Mouse (Mus musculus) myocyte (in vitro differentiated cells): Measurements from ENCODE around the gene Ldha.

ENCODE experiments used
- CEBPB ChIP-seq: IDR thresholded peaks from 2 replicates; pipeline ENCODE4 v1.6.1; 2011; ENCODE audit warnings: mild to moderate bottlenecking, moderate library complexity; ENCODE audit not compliant: poor library complexity, insufficient read depth, severe bottlenecking
- E2F4 ChIP-seq: IDR thresholded peaks from one replicate; pipeline ENCODE4 v1.6.1; 2011; ENCODE audit warnings: mild to moderate bottlenecking, control low read depth, moderate library complexity; ENCODE audit not compliant: insufficient read depth
- MAX ChIP-seq: IDR thresholded peaks from one replicate; pipeline ENCODE4 v1.6.1; 2011; ENCODE audit warnings: low read depth, mild to moderate bottlenecking, control low read depth
- MYOD1 ChIP-seq, 3 experiments: IDR thresholded peaks; one replicate each; pipeline ENCODE4 v1.6.1; 2011; ENCODE audit warnings: control low read depth in 2 of 3, low read depth in 2 of 3, mild to moderate bottlenecking in 2 of 3, moderate library complexity in 1 of 3; ENCODE audit not compliant: insufficient read length in 2 of 3, control insufficient read depth in 1 of 3
- MYOG ChIP-seq, 3 experiments: IDR thresholded peaks; one replicate each; pipeline ENCODE4 v1.6.1; 2011; ENCODE audit warnings: control low read depth in 2 of 3, low read depth in 2 of 3, mild to moderate bottlenecking in 2 of 3; ENCODE audit not compliant: insufficient read length in 2 of 3, control insufficient read depth in 1 of 3, insufficient read depth in 1 of 3
- POLR2A ChIP-seq: IDR thresholded peaks from one replicate; pipeline ENCODE4 v1.6.1; 2011; ENCODE audit warnings: low read depth, mild to moderate bottlenecking, control low read depth, moderate library complexity; ENCODE audit not compliant: insufficient read length
- POLR2AphosphoS2 ChIP-seq: IDR thresholded peaks from one replicate; pipeline ENCODE4 v1.6.1; 2011; ENCODE audit warnings: low read depth, control low read depth; ENCODE audit not compliant: insufficient read length
- REST ChIP-seq: IDR thresholded peaks from one replicate; pipeline ENCODE4 v1.6.1; 2011; ENCODE audit warnings: mild to moderate bottlenecking, control low read depth, moderate library complexity; ENCODE audit not compliant: insufficient read depth, insufficient read length
- SRF ChIP-seq: IDR thresholded peaks from one replicate; pipeline ENCODE4 v1.6.1; 2011; ENCODE audit warnings: low read depth; ENCODE audit not compliant: control insufficient read depth, insufficient read length
- TCF12 ChIP-seq: IDR thresholded peaks from one replicate; pipeline ENCODE4 v1.6.1; 2011; ENCODE audit warnings: mild to moderate bottlenecking, control low read depth; ENCODE audit not compliant: poor library complexity, insufficient read depth, severe bottlenecking
- TCF3 ChIP-seq: IDR thresholded peaks from one replicate; pipeline ENCODE4 v1.6.1; 2011; ENCODE audit warnings: low read depth, control low read depth; ENCODE audit not compliant: insufficient read length
- USF1 ChIP-seq: IDR thresholded peaks from one replicate; pipeline ENCODE4 v1.6.1; 2011; ENCODE audit warnings: low read depth, mild to moderate bottlenecking, control low read depth, moderate library complexity

DNA sequence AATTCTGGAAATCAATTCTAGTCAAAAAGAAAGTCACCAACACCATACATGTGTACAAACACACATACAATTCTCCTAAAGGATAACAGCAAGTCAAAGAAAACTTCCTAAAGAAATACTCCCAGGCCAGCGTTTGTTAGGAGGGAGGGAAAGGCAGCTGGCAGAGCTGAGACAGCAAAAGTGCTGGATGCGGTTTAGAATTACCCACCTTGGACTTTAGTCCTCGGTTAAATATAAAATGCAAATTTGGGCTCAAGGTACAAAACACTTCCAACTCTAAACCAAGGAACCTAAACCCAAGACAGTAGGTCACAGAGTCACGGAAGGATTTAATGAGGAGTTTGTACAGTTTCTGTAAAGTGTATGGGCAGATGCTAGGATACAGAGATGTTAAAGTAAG, 47.4 kb upstream of the Ldha start:
- TF ChIP-seq POLR2A, result no peak
- TF ChIP-seq MYOD1 (IDR thresholded peaks at IDR 0.05; ENCODE audit: control insufficient read depth in 1 of 3, insufficient read length in 2 of 3, low read depth in 2 of 3), result no peak
- no peak for TF ChIP-seq MYOG (IDR thresholded peaks at IDR 0.05; ENCODE audit: control insufficient read depth in 1 of 3, insufficient read depth in 1 of 3, insufficient read length in 2 of 3, low read depth in 2 of 3)
- no peak for TF ChIP-seq MAX
- no peak for TF ChIP-seq SRF
- TF ChIP-seq USF1, result no peak
- no peak for TF ChIP-seq POLR2AphosphoS2
- TF ChIP-seq TCF12, result no peak
- no peak for TF ChIP-seq E2F4
- TF ChIP-seq REST, result no peak
- no peak for TF ChIP-seq TCF3
- TF ChIP-seq CEBPB, result no peak
